Mouse (Mus musculus) liver, embryonic 13.5 days (tissue): ENCODE measurements around the gene Ilk. TPM values are rescaled to one million over a fixed set of nuclear protein-coding genes. Genes with fewer than 3 reads are reported as not detected.
"Not testable (repeated sequence)": the region's sequence is repeated elsewhere in the genome, so short reads cannot be mapped to it uniquely, and the experiment has no call there.

Experiments used
- ATAC-seq: fragments of 200-750 bp; cut with Nextera tagmentation; 2 replicates; pipeline ENCODE4 v1.8.0; 2017; ENCODE audit warnings: low read depth, mild to moderate bottlenecking, moderate number of reproducible peaks, moderate library complexity
- DNase-seq: peaks from one replicate; pipeline ENCODE4 v3.0.0; 2022
- H3K27ac ChIP-seq: fragments of 300-500 bp; sonication (generic); 2 replicates; pipeline ENCODE4 v1.5.1; 2015; ENCODE audit warnings: moderate library complexity, mild to moderate bottlenecking, inconsistent platforms
- H3K27me3 ChIP-seq: fragments of 300-500 bp; sonication (generic); 2 replicates; pipeline ENCODE4 v1.6.1; 2015; ENCODE audit warnings: mild to moderate bottlenecking, inconsistent platforms
- H3K36me3 ChIP-seq: fragments of 300-500 bp; sonication (generic); 2 replicates; pipeline ENCODE4 v1.6.1; 2015; ENCODE audit warnings: mild to moderate bottlenecking, inconsistent platforms
- H3K4me1 ChIP-seq: fragments of 300-500 bp; sonication (generic); replicated peaks from 2 replicates; pipeline ENCODE4 v1.6.1; 2015; ENCODE audit warnings: inconsistent platforms
- H3K4me2 ChIP-seq: fragments of 300-500 bp; sonication (generic); 2 replicates; pipeline ENCODE4 v1.6.1; 2015; ENCODE audit warnings: inconsistent platforms, mild to moderate bottlenecking, moderate library complexity
- H3K4me3 ChIP-seq: fragments of 300-500 bp; sonication (generic); replicated peaks from 2 replicates; pipeline ENCODE4 v1.5.1; 2015; ENCODE audit warnings: mild to moderate bottlenecking, inconsistent platforms
- H3K9ac ChIP-seq: fragments of 300-500 bp; sonication (generic); 2 replicates; pipeline ENCODE4 v1.6.1; 2015; ENCODE audit warnings: mild to moderate bottlenecking, inconsistent platforms
- H3K9me3 ChIP-seq: fragments of 300-500 bp; sonication (generic); replicated peaks from 2 replicates; pipeline ENCODE4 v1.6.1; 2016; ENCODE audit warnings: inconsistent platforms
- WGBS: fragments of 180-500 bp; shearing (Covaris S2); methylation state at CpG from one replicate; pipeline ENCODE4 v1.1.7; 2015; ENCODE audit not compliant: insufficient replicate concordance; 5-methylcytosine and 5-hydroxymethylcytosine counted together
- polyA plus RNA-seq: library from polyadenylated mRNA; unstranded; fragments of >200 nt; fragmentation: Nextera tagmentation; extraction: Ambion mirVana; gene quantifications from 2 replicates; pipeline ENCODE4 v1.2.1, GENCODE M21; 2015

The Ilk gene
- polyA plus RNA-seq, 1 experiment from 2014 or later, result 125 TPM

- peaks cover 61% of the 10 kb centered on the region for H3K36me3 ChIP-seq
- H3K9me3 ChIP-seq, H3K27me3 ChIP-seq, ATAC-seq, DNase-seq: not testable (repeated sequence)
- WGBS, result 23% methylated on average over 20 of the region's 20 CpGs
- peak overlapping the region; percentile 81 for H3K4me3 ChIP-seq
- H3K9ac ChIP-seq, result peak overlapping the region; percentile 88
- H3K27ac ChIP-seq, result peak overlapping the region; percentile 84
- peaks cover 46% of the 10 kb centered on the region for H3K4me1 ChIP-seq
- H3K4me2 ChIP-seq, result peak overlapping the region; percentile 89
Measured at GRCm38 (mm10) chr7:105743246-105743925, 7.0 kb downstream of the Ilk start.

GRCm38 (mm10) chr7:105743926-105744590 lies 7.7 kb downstream of the Ilk start, which contains the start of gene Taf10:
Gene Taf10 (minus strand): TSS chr7:105744361.
- H3K27ac ChIP-seq, result peak within 1 kb of the TSS; percentile 84
- DNase-seq (peak; percentile 89), ATAC-seq (peak; percentile 99)
- H3K27me3 ChIP-seq, result no peaks in the 10 kb centered on the region
- no peaks in the 10 kb centered on the region for H3K9me3 ChIP-seq
- peaks cover 39% of the 10 kb centered on the region for H3K4me1 ChIP-seq
- peaks cover 67% of the 10 kb centered on the region for H3K36me3 ChIP-seq
- H3K9ac ChIP-seq, result peak within 1 kb of the TSS; percentile 88
- peak within 1 kb of the TSS; percentile 89 for H3K4me2 ChIP-seq
- H3K4me3 ChIP-seq, result peak within 1 kb of the TSS; percentile 81
- WGBS, result under 1% methylated on average over 65 of the region's 67 CpGs

DNA sequence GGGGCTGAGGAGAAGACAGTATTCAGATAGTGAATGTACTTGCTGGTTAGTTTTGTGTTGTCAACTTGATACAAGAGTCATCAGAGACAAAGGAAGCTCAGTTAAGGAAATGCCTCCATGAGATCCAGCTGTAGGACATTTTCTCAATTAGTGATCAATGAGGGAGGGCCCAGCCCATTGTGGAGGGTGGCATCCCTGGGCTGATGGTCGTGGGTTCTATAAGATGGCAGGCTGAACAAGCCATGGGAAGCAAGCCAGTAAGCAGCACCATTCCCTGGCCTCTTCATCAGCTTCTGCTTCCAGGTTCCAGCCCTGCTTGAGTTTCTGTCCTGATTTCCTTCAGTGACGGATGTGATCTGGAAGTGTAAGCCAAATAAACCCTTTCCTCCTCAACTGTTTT lies 11.4 kb downstream of the Ilk start:
- ATAC-seq, result no peak
- no peaks in the 10 kb centered on the region for H3K27me3 ChIP-seq
- H3K4me3 ChIP-seq, result no peak overlapping the region
- peaks cover 48% of the 10 kb centered on the region for H3K36me3 ChIP-seq
- H3K4me1 ChIP-seq, result peaks cover 39% of the 10 kb centered on the region
- WGBS, result 73% methylated on average over 2 of the region's 2 CpGs
- no peak overlapping the region for H3K27ac ChIP-seq
- no peak for DNase-seq
- H3K4me2 ChIP-seq, result no peak overlapping the region
- H3K9ac ChIP-seq, result no peak overlapping the region
- no peaks in the 10 kb centered on the region for H3K9me3 ChIP-seq

DNA sequence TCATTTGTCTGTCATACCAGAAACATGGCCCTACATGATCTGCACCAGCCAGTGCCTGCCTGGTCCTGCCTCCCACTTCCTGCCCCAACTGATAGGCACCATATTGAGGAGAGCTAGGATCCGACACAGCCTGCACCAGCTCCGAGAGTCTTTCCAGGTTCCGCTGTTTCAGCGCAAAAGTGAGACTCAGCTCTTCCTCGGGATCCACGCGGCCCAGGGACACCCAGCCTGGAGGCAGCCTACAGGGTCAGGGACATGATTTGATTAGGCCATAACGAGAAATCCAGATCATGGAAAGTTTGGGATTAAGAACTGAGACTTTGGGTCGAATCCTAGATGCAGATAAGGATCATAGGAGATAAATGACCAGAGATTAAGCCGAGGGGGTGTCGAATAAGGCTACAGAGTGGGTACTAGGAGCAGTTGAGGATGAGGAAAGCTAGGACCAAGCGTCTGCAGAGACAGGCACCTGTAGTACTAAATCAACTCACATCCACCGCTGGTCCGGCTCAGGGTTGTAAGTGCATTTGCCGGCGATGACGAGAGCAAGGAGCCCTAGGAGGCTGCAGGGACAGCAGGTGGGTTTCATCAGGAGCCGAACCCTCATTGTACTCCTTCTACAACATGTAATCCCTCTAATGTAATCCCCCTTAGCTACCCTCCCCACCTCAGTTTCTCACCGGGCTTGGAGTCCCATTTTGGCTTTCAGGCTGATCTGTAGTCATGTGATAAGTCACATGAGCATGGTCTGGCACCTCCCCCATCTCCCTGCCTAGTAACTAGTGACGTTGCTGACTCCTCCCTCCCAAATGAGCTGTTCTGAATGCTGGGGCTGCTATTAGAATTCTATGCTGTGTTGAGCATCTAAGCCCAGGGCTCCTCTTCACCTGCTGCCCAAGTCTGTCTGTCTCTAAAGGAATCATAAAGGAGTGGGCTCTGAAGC lies 15.4 kb downstream of the Ilk start, which contains the start of gene Tpp1:
Tpp1 (minus strand) TSS at position 745 of the 943 bp plus-strand sequence.
- no peaks in the 10 kb centered on the region for H3K9me3 ChIP-seq
- ATAC-seq (peak; percentile 90), DNase-seq (peak; percentile 85)
- WGBS, result 16% methylated on average over 20 of the region's 20 CpGs
- peak within 1 kb of the TSS; percentile 75 for H3K4me3 ChIP-seq
- H3K4me1 ChIP-seq, result peaks cover 22% of the 10 kb centered on the region
- H3K27me3 ChIP-seq, result no peaks in the 10 kb centered on the region
- peaks cover 40% of the 10 kb centered on the region for H3K36me3 ChIP-seq
- H3K9ac ChIP-seq, result peak within 1 kb of the TSS; percentile 85
- peak within 1 kb of the TSS; percentile 88 for H3K4me2 ChIP-seq
- peak within 1 kb of the TSS; percentile 35 for H3K27ac ChIP-seq

GRCm38 (mm10) chr7:105752716-105753115 lies 16.3 kb downstream of the Ilk start:
- peaks cover 31% of the 10 kb centered on the region for H3K36me3 ChIP-seq
- DNase-seq (no peak), ATAC-seq (no peak)
- H3K27me3 ChIP-seq, result no peaks in the 10 kb centered on the region
- H3K27ac ChIP-seq, result no peak overlapping the region
- peaks cover 22% of the 10 kb centered on the region for H3K4me1 ChIP-seq
- H3K4me3 ChIP-seq, result no peak overlapping the region
- no peaks in the 10 kb centered on the region for H3K9me3 ChIP-seq
- WGBS, result 71% methylated on average over 2 of the region's 2 CpGs
- H3K9ac ChIP-seq, result no peak overlapping the region
- H3K4me2 ChIP-seq, result no peak overlapping the region

- no peak for ATAC-seq
Measured at GRCm38 (mm10) chr7:105753281-105753680, 16.9 kb downstream of the Ilk start.

DNA sequence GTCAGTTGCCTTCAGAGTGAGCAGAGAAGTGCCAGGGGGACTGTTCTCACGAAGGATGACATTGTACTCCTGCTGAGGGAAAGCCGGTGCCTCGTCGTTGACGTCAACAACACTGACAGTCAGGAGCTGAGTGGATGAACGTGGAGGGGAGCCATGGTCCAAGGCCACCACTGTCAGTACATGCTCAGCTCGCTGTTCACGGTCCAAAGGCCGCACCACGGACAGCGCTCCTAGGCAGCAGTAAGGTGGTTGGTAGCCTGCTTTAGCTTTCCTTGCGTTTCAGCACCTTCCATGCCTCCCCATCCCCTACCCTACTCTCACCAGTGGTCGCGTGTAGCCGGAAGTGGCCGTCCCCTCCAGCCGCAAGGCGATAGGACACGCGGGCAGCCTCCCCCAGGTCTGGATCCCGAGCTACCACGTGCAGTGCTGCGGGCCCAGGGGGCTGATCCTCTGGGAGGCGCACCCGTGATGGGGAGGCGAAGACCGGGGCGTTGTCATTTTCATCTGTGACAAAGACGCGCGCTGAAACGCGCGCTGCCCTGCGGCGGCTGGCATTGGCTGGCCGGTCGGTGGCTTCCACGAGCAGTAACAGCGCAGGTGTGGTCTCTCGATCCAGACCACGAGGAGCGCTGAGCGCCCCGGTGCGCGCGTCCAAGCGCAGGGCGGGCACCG lies 25.6 kb downstream of the Ilk start:
- Histone ChIP-seq H3K9me3 (no peaks in the 10 kb centered on the region), H3K27ac (no peak overlapping the region), H3K27me3 (peaks cover 37% of the 10 kb centered on the region), H3K36me3 (0 out of 2 replicates have a peak, but pooled peaks cover 4% of the 10 kb centered on the region), H3K4me1 (peaks cover 15% of the 10 kb centered on the region), H3K4me3 (peak overlapping the region; percentile 35), H3K9ac (peak overlapping the region; percentile 22; the same call in 1 of the 2 replicates), H3K4me2 (peak overlapping the region; percentile 61)
- 0 out of 2 replicates have a peak, but pooled peaks have one; percentile 35 for ATAC-seq
- DNase-seq, result no peak
- 10% methylated on average over 51 of the region's 51 CpGs for WGBS

More at GRCm38 (mm10) chr7:105753281-105753680, 16.9 kb downstream of the Ilk start:
- 75% methylated on average over 10 of the region's 10 CpGs for WGBS
- no peak overlapping the region for H3K27ac ChIP-seq
- H3K9me3 ChIP-seq, result no peaks in the 10 kb centered on the region
- H3K9ac ChIP-seq, result no peak overlapping the region
- no peak overlapping the region for H3K4me2 ChIP-seq
- H3K4me1 ChIP-seq, result peaks cover 22% of the 10 kb centered on the region
- peaks cover 25% of the 10 kb centered on the region for H3K36me3 ChIP-seq
- DNase-seq, result no peak
- no peaks in the 10 kb centered on the region for H3K27me3 ChIP-seq
- no peak overlapping the region for H3K4me3 ChIP-seq

GRCm38 (mm10) chr7:105762517-105763270 lies 26.3 kb downstream of the Ilk start:
- H3K27me3 ChIP-seq, result peaks cover 37% of the 10 kb centered on the region
- no peak for ATAC-seq
- peak overlapping the region; percentile 61 for H3K4me2 ChIP-seq
- H3K4me3 ChIP-seq, result peak overlapping the region; percentile 35
- 12% methylated on average over 55 of the region's 55 CpGs for WGBS
- H3K9ac ChIP-seq, result peak overlapping the region; percentile 22; the same call in 1 of the 2 replicates
- peaks cover 19% of the 10 kb centered on the region for H3K4me1 ChIP-seq
- H3K27ac ChIP-seq, result no peak overlapping the region
- DNase-seq, result no peak
- H3K36me3 ChIP-seq, result 0 out of 2 replicates have a peak, but pooled peaks cover 4% of the 10 kb centered on the region
- H3K9me3 ChIP-seq, result no peaks in the 10 kb centered on the region

- H3K4me2 ChIP-seq, result no peak overlapping the region
- DNase-seq (no peak), ATAC-seq (no peak)
- H3K27me3 ChIP-seq, result peaks cover 37% of the 10 kb centered on the region
- H3K27ac ChIP-seq, result no peak overlapping the region
- H3K4me3 ChIP-seq, result no peak overlapping the region
- H3K9me3 ChIP-seq, result no peaks in the 10 kb centered on the region
- 69% methylated on average over 11 of the region's 11 CpGs for WGBS
- no peak overlapping the region for H3K9ac ChIP-seq
- H3K4me1 ChIP-seq, result peaks cover 16% of the 10 kb centered on the region; the same call in 1 of the 2 replicates
- 0 out of 2 replicates have a peak, but pooled peaks cover 4% of the 10 kb centered on the region for H3K36me3 ChIP-seq
Measured at GRCm38 (mm10) chr7:105764331-105764730, 27.9 kb downstream of the Ilk start.
